Mouse (Mus musculus): ENCODE results near the gene Ccnl1. TPM values are rescaled to one million over a fixed set of nuclear protein-coding genes. Genes with fewer than 3 reads are reported as not detected.
A peak's percentile ranks its signal among the peaks of the same experiment; 100 is the strongest.

Gene Ccnl1
- total RNA-seq, 2 experiments from 2014 or later = 19.0 to 23.4 TPM

- intact Hi-C loops (cut with DNase I) = no loop called here
- DNase-seq (ENCODE audit: low spot score) = no peak
Observed at GRCm38 (mm10) chr3:65960291-65960945, 2.4 kb upstream of the Ccnl1 start.

DNA sequence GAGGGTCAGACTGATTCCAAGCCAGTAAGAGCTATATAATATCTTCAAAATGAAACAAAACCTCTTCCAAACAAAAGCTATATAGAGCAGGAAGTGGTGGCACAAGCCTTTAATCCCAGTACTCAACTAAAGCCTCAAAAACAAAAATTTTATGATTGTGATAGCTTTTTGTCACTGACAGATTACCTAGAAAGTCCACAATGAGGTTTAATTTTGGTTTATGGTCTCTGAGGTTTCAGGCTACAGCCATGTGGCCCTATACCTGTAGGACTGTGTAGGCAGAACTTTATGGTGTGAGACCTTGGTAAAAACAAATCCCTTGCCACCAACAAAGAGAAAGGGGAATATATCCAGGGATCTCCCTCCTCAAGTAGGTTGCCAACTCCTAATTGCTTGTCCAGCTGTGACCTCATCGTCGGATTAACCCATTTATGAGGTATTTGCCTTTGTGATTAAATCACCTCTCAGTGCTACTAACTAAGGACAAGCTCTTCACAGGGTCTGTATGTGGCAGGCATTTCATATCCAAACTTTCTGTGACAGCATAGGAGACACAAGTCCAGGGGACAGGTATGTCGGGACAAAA, 1.5 kb upstream of the Ccnl1 start:
- DNase-seq (ENCODE audit: low spot score) = no peak
- intact Hi-C loops (cut with DNase I) = no loop called here

DNA sequence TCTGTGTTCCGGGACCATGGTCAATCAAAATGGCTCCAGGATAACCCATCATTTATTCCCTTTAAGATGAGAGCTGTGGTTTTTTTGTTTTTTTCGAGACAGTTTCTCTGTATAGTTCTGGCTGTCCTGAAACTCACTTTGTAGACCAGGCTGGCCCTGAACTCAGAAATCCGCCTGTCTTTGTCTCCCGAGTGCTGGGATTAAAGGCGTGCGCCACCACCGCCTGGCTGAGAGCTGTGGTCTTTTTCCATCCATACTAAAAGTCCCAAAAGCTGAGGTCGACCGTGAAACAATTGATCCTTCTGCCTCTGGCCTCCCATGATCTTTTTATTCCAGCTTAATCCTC, 764 bp upstream of the Ccnl1 start:
- intact Hi-C loops (cut with DNase I) = loop anchor here (1.0 kb wide), 1 partner anchor 15 kb away; no protein-coding TSS in a partner anchor
- DNase-seq (ENCODE audit: low spot score) = no peak

DNA sequence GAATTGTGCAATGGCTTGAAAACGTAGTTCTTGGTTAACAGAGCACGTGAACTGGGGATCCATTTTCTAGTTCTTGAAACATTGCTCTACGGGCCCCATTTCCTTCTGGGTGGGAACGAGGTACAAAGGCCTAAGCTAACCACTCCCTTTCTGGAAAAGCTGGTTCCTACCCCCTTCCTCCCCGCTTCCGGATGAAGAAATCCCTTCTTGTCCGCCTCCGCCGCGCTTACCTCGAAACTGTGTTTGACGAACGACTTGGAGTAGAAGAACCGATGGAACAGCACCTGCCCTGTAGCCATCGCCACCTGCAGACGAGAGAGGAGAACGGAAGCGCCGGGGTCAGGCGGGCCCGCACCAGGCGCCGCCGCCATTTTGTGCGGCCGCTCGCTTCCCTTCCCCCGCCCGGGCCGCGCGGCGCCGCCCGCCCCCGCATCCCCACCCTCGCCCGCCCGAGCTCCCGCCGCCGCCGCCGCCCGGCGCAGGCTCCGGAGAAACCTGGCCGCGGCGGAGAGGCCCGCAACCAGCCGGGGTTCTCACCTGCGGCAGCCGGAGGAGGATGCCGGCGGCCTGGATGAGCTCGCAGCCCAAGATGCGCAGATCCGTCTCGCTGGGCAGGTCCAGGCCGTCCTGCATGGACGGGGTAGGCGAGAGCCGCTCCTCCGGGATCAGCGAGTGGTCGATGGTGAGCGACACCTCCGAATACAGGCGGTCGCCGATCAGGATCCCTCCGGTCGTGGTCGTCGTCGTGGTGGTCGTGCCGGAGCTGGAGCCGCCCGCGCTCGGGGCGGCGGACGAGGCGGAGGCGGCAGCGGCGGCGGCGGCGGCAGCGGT, 563 bp downstream of the Ccnl1 start:
- peak; percentile 37 for DNase-seq (ENCODE audit: low spot score)
- intact Hi-C loops (cut with DNase I) = loop anchor here (1.0 to 2.0 kb wide), 2 partner anchors 17 to 33 kb away; no protein-coding TSS in a partner anchor

DNA sequence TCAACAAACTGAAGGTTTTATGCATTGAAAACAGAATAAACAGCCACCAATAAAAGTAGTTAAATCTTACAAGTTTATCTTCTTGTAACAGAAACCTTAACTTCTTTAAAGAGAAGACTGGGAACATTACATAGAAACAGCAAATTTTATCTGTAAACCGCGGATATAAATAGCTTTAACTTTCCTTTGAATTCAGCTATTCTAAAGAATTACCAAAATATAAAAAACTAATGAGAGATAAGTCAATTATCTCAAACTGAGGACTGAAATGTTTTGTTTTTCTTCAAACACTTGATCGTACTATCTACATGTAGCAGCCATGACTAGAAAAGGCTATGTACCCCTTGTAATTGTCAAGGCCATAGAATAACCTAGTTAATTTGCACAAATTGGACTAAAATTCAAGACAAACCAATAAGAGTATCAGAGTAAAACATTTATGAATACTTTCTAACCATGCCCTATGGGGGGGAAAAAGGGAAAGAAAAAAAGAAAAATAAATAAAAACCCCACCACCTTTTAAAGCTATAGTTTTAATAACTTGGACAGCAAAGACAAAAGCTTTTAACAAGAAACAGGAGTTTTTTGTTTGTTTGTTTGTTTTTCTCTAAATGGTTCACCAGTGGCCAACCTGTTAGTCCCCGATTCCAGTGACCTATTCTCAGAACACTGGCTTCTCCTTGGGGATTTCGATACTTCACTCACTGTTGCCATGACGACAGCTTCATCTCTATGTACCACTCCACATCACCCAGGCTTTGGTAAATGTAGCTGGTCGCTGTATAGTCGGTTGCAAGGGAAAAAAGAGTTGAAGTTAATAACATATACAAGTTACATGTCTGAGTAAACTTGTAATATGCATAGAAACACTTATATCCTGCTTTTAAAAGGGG, 3.3 kb downstream of the Ccnl1 start:
- no peak for DNase-seq (ENCODE audit: low spot score)
- intact Hi-C loops (cut with DNase I) = no loop called here

DNA sequence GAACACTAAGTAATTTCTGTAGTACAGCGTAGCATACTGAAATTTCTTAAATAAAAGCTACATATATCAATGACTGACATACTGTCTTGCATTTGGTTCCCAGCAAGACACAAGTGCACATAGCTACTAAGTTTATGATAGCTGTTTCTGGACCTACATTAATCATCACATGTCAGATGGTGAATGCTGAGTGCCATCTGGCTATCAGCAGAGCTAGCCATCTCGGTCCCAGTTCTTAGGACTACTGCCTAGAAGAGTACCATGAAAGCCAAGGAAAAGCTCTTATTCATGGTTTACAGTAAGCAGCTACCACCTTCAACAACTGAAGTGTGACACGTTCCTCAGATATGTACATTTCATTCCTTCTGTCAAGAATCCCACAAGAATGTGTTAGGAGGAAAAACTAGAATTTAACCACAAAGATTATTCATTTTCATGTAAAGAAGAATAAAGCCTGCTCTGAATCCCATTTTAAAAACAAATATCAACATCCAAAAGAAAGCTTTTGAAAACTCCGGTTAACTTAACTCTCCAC, 7.2 kb downstream of the Ccnl1 start:
- intact Hi-C loops (cut with DNase I) = no loop called here
- no peak for DNase-seq (ENCODE audit: low spot score)

DNA sequence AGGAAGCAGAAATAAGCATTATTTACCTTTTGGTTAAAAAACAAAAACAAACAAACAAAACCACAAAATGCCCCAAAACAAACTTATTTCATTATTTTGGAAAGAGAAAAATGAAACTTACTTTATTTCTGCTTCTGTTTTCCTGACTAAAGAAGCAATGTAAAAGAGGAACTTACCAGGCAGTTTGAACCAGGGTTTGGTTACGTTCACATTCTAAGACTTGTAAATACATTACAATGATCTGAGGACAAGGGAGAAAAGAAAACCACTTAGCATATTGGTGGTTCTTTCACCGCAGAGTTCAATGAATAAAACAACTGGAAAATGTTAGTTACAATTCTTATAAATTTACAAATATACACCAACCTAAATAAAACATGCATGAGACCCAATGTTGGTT, 7.7 kb downstream of the Ccnl1 start:
- no peak for DNase-seq (ENCODE audit: low spot score)
- intact Hi-C loops (cut with DNase I) = no loop called here

DNA sequence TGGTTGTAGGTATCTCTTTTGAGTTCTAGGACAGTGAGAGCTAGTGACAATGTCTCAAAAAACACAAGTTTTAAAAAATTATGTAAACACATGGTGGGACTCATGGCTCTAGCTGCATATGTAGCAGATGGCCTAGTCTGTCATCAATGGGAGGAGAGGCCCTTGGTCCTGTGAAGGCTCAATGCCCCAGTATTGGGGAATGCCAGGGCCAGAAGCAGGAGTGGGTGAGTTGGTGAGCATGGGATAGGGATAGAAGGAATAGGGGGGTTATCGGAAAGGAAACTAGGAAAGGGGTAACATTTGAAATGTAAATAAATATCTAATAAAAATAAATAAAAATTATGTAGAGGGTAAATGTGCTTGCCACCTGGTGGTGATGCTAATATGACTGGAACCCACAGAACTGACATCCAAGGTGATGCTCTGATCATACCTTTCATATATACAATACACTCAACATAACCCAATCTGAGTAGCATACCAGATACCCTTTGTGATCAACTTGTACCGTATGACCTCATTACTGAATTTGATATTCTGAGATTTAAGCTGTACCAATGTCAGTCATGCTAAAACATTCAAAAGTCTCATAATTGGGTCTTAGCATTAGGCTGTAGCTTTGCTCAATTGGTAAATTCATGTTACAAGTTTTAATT, 12.6 kb downstream of the Ccnl1 start:
- DNase-seq (ENCODE audit: low spot score) = no peak
- intact Hi-C loops (cut with DNase I) = no loop called here

- no peak for DNase-seq (ENCODE audit: low spot score)
- intact Hi-C loops (cut with DNase I) = no loop called here
Observed at GRCm38 (mm10) chr3:65944713-65945112, 13.3 kb downstream of the Ccnl1 start.

GRCm38 (mm10) chr3:65943453-65943852, 14.6 kb downstream of the Ccnl1 start:
- no peak for DNase-seq (ENCODE audit: low spot score)
- intact Hi-C loops (cut with DNase I) = no loop called here

DNA sequence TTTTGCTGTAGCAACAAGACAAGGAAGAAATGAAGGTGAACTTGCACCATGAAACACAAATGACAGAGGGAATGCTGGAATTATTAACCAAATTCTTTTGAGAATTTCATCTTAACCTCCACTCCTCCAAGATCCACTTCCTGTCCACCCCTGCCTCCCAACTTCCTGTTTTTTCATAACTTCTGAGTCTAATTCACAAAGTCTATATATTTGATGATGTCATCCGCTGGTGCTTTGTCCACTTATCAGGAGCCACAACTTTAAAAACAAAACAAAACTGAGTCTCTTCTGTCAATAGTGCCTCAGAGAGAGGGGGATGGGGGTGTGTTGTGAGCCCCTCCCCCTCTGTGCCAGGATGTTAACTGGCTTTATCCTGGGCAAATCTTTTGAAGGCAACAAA, 17.0 kb downstream of the Ccnl1 start:
- intact Hi-C loops (cut with DNase I) = no loop called here
- no peak for DNase-seq (ENCODE audit: low spot score)

- no peak for DNase-seq (ENCODE audit: low spot score)
- intact Hi-C loops (cut with DNase I) = loop anchor here (2.0 to 10.0 kb wide), 2 partner anchors 53 to 953 kb away; no protein-coding TSS in a partner anchor
Observed at GRCm38 (mm10) chr3:65938211-65938610, 19.8 kb downstream of the Ccnl1 start.

DNA sequence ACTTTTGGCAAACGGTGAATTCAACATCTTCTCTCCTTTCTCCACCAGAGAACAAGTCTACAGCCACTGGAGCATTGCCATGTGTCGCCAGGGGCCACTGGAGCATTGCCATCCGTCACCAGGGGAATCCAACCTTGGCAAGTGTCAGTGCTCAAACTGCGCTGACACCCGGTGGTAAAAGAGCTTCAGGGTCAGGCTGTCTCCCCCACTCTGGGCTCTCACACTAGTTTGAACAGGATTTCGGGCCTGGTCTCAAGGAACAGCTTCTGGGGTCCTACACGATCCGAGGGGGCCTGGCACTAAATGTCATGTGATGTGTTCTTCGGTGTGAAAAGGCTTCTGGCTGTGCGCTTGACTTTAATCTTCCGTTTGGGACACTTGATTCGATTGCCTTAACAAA, 21.7 kb downstream of the Ccnl1 start:
- DNase-seq (ENCODE audit: low spot score) = no peak
- intact Hi-C loops (cut with DNase I) = loop anchor here (10.0 kb wide), 1 partner anchor 952 kb away; no protein-coding TSS in a partner anchor

DNA sequence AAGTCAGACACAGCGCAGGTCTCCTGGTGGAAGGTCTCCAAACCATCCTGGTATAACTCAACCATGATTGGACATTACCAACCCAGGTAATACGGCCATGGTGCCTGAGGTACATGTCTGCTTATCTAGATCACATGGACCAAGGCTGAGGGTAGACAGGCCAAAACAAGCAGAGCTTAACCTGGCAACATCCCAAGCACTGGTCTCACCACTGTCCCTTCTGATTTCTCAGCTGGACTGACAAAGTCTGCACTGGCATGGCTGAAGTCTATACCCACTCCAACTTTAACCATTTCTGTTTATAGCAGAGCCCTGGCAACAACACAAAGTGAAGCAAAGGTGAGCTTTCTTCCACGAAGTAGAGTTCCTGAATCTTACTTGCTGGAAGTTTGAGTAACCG, 22.9 kb downstream of the Ccnl1 start:
- no peak for DNase-seq (ENCODE audit: low spot score)
- intact Hi-C loops (cut with DNase I) = loop anchor here (10.0 kb wide), 1 partner anchor 950 kb away; no protein-coding TSS in a partner anchor

GRCm38 (mm10) chr3:65933726-65934125, 24.3 kb downstream of the Ccnl1 start:
- intact Hi-C loops (cut with DNase I) = loop anchor here (10.0 kb wide), 1 partner anchor 949 kb away; no protein-coding TSS in a partner anchor
- DNase-seq (ENCODE audit: low spot score) = no peak

DNA sequence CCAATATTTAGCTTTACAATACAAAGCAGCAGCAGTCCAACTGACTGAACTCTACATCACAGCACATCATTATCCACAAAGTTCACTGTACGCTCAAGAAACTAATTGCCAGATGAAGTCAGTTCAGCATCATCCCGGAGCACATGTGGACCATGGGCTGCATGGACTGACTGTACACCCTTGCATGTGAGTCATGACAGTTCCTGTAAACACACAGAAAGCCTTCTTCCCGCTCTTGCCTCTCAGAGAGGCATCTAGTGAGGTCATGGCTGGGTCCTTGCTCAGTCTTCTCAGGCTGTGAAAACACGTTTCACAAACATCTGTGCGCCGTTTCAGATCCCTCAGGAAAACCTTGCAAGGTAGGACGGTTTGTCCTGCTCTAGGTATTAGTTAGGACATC, 26.5 kb downstream of the Ccnl1 start:
- intact Hi-C loops (cut with DNase I) = loop anchor here (10.0 kb wide), 1 partner anchor 947 kb away; no protein-coding TSS in a partner anchor
- DNase-seq (ENCODE audit: low spot score) = no peak

- intact Hi-C loops (cut with DNase I) = loop anchor here (1.0 to 10.0 kb wide), 2 partner anchors 402 to 946 kb away; partner anchors contain the start of gene Tiparp
- no peak for DNase-seq (ENCODE audit: low spot score)
Observed at GRCm38 (mm10) chr3:65930636-65931035, 27.4 kb downstream of the Ccnl1 start.

DNA sequence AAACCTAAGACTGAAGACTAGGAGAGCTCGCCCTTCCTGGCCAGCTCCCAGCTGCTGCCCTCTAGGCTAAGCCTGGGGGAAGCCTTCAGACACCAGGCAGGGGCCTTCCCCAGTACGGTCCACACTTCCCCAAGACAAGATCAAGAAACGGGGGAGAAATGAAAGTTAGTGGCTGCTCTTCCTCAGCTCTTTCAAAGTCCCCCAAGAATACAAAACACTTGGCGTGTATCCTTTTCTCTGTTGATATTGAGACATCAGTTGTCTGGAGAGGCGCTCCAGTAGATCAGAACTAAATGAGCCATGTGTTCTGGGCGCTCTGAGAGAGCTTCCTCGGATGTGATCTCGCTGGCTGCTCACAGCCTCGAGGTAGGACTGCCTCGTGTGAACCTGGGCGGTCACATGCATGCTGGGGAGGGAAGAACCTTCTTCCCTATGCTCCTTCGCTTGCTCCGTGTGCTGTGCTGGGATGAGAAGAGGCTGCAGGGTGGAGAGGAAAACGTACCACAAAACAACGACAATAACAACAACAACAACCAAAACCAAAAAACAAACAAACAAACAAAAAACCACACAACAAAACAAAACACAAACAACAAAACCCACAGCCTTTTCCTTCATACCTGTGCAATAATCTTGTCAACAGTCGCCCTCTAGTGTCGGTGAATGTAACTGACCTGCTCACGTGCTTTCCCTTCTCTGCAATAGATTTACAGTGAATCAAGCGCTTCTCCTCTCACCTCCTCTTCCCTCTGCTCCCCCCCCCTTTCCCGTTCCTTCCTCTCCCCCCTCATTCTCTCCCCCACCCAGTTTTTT, 28.0 kb downstream of the Ccnl1 start:
- intact Hi-C loops (cut with DNase I) = loop anchor here (1.0 to 10.0 kb wide), 6 partner anchors 65 to 945 kb away; partner anchors contain the start of genes Lekr1 and Tiparp
- no peak for DNase-seq (ENCODE audit: low spot score)
